Mouse (Mus musculus): ENCODE measurements around the gene Fgfr2.

The Fgfr2 gene

DNA sequence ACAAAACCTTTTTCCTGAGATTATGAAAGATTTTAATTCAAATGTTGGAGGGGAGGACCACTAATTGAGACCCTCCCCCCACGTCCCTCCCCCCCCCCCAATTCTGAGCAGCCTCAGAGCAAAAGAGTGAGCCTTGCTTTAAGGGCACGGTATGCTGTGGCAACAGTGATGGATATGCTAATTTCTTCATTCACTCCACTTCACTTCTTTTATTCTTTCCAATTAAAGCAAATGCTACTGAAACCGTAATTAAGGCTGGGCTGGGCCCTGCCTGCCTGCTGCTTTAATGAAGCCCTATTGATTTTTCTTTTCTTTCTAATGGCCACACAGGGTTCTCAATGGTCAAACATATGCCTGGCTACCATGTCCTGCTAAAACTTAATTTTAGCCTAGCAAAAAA lies 1404.9 kb downstream of the Fgfr2 start:
- DNase-seq (ENCODE audit: low read depth in 2 of 2, low spot score in 2 of 2): no peak

DNA sequence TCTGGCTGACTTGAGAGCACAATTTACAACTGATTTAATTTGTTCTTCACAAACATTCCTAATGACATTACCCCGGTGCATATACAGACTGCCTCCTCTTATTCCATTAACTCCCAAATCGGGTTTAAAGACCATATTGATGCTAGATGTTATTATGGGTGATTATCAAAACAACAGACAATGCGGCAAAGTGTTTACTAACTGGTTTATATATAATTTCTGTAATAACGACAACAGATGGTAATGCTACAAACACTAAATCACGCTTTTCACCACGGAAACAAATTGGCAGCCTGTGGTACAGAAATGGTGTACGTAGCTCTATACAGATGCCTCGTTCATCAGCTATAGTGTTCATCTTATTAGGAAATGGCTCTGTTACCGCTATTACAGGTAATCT lies 1410.1 kb downstream of the Fgfr2 start:
- no peak for DNase-seq (ENCODE audit: low read depth in 2 of 2, low spot score in 2 of 2)

DNA sequence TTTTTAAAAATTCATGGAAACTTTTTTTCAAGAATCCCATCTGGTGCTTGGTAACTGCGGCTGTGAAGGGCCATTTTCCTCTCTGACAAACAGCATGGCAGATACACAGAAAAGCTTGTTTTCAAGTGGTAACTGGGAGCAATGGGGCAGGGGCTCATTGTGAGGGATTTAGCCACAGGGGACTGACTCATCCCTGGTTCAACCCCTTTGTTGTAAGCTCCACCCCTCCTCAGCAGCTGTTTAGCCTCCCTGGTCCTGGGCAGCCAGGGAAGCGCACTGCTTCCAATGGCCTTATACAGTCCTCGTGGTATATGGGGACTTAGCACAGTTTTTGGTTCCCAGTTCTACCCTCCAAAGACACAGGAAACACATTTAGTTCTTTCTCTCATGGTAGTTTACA lies 1426.3 kb downstream of the Fgfr2 start:
- DNase-seq (ENCODE audit: low read depth in 2 of 2, low spot score in 2 of 2): no peak

DNA sequence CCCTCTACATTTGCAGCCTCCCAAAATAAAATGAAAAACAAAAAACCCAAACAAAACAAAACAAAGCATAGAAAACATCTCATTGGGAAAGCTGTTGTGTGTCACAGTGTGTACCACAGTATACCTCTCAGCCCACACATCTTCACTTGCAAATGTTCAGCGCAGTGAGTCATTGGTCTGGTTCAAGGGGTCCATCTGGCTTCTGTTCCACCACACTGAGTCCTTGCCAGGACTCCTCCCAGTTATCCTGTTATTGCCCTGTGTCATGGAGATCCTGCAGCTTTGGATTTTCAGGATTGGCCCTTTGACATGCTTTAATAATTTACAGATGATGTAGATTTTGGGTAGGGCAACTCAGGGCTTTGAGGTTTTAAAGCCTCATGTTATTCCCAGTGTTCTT lies 1435.8 kb downstream of the Fgfr2 start:
- DNase-seq (ENCODE audit: low read depth in 2 of 2, low spot score in 2 of 2): no peak

DNA sequence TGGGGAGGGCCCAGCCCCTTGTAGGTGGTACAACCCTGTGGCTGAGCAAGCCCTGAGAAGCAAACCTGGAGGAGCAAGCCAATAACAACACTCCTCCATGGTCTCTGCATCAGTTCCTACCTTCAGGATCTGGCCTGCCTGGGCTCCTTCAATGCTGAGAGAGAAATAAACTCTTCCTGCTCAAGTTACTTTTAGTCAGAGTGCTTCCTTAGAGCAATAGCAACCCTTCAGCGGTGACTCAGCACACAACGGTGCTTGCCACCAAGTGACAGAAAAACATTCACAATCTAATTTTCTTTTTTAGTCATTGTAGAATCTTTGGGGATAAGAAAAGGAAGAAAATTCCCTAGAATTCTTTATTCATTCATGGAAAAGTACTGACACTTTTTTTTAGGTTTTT lies 1446.0 kb downstream of the Fgfr2 start:
- no peak for DNase-seq (ENCODE audit: low read depth in 2 of 2, low spot score in 2 of 2)

DNA sequence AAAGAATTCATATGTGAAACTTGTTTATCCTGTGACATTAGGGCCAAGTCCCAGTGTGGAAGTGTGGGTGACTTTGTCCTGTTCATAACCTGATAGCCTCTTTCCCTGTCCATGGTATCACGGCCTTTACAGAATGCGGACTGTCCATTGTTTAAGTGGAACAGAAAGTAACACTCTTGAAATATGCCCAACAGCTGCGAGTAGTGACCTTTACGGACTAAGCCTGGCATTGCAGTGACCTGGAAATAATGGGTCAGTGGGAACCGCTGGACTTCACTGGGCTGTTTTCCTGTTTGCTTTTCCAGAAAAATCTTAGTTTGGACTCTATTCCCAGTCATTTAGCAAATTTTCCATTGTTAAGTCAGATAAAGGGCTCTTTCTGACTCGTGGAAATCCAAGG lies 1452.6 kb downstream of the Fgfr2 start:
- DNase-seq (ENCODE audit: low read depth in 2 of 2, low spot score in 2 of 2): no peak

DNA sequence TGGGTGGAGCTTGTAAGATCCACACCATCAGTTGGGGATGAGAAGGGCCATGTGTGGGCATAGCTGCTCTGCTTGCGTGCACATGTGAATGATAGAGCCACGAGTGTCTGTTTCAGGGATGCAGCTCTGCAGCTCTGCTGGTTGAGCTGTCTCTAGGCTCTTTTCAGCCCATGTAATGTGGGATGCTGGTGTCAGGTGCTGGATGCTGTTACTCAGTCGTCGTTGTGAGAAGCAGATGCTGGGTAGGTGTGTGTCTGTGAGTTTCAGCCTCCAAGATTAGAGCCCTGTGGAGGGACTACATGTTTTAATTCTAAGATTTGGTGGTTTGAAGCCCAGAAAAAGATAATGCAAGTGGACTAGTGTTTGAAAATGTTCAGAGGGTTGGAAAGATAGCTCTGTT lies 1453.8 kb downstream of the Fgfr2 start:
- no peak for DNase-seq (ENCODE audit: low read depth in 2 of 2, low spot score in 2 of 2)

DNA sequence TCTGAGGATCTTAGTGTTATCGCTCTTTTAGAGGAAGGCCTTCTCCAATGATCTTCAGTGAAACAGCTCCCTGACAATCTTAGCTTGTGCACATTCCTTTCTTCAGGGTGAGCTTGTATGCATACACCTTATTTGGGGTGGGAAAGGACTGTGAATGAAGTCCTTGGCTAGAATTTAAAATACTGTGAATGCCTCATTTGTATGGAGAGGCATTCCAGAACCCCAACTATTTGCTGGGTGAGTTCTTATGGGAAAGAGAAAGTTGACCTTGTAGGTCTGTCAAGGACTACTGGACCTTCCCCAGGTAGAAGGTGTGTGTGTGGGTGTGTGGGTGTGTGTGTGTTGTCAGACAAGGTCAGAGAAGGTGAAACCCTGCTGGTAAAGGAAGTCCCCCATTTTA lies 1462.4 kb downstream of the Fgfr2 start:
- no peak for DNase-seq (ENCODE audit: low read depth in 2 of 2, low spot score in 2 of 2)

DNA sequence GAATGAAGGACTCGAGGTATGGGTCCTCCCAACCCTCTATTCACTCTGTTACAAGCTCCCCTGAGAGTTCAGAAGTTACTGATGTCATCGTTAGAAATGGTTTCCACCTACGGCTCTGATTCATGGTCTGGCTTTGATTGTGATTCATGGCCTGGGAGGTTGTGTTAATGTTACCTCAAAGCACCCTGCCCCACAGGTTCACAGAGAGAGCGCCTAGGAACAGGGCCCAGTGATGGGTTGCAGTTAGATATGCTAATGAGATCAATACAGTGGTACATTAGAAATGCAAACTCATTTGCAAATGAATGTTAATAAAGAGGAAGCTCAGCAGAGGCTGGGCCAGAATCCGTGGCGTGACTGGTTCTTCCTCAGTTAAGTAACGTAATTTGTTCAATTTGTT lies 1467.1 kb downstream of the Fgfr2 start:
- no peak for DNase-seq (ENCODE audit: low read depth in 2 of 2, low spot score in 2 of 2)

DNA sequence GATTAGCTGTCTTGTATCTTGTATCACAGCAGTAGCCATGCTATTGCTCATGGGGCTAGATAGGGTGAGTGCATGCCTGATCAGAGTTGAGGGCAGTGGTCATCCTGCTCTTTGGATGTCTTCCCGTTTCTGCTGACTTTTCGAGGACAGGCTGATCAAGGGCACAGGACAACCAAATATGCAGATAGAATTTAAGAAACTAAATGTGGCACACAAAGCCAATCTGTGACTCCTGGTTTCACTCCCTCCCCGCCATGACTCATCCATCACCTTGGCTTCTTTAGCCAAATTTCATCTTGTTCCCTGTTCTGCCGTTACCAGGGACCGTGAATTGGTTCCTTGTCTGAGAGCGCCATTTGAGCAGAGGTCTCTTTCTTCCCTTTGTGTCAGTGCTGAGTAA lies 1469.7 kb downstream of the Fgfr2 start:
- DNase-seq (ENCODE audit: low read depth in 2 of 2, low spot score in 2 of 2): no peak

DNA sequence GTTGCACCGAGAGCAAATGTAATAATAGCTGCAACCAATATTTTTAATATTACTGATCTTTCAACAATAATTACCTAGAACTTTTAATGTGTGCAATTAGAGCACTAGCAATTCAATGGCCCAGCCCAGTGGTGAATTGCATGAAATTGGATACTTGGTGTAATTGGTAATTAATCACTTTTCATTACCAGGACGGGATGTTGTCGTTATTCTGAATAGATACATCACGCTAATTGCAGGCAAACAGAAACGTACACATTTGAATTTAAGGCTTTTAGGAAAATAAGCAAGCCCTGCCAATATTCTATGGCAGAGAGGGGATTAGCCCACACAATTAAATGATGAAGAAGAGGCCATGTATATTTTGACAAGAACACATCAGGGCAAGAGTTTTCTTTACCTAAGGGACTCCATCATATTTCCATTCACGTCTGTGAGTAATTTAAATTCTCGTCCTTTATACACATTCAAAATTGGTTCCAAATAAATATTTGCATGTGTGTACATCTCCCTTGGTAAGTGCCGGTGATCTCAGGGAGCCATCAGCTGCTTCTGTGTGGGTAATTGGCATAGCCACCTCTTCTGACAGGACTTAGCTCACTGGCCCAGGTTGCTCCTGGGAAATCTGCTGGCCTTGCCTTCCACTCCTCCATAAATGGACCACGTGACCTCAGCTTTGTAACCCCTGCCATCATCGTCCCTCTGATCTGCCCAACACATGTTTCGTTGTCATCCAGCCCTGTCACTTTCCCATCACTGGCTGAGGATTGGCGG lies 1471.0 kb downstream of the Fgfr2 start:
- DNase-seq (ENCODE audit: low read depth in 2 of 2, low spot score in 2 of 2): no peak

DNA sequence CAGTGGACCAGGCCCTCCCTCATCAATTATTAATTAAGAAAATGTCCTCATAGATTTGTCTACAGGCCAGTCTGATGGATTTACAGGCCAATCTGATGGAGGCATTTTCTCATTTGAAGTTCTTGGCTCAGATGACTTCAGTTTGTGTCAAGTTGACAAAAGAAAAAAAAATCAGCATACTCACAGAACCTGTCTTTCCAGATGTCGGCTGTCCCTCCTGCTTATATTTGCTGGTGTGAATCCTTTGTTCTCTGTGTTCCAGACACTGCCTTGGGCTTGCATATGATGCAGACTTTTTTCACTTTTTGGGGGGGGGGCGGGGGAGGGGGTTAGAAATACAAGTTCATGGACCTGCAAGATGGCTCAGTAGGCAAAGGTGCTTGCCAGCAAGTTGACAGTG lies 1472.9 kb downstream of the Fgfr2 start:
- DNase-seq (ENCODE audit: low read depth in 2 of 2, low spot score in 2 of 2): no peak

DNA sequence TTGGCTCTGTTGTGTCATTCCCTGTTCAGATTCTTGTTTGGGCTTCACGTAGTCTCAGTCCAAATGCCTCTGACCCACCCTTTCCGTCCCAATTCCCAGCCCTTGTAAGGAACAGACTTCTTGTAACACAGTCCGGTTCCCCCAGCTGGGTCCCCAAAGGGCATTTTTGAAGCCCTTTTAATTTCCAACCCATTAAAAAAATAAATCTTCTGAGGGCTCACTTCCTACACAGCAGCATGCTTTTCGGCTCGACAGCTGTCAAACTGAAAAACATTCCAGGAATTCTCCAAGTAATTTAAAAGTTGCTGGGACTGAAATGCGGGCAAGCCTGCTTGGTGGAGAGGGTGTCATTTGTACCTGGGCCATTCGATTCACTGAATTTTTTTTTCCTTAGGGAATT lies 1474.9 kb downstream of the Fgfr2 start:
- DNase-seq (ENCODE audit: low read depth in 2 of 2, low spot score in 2 of 2): no peak

DNA sequence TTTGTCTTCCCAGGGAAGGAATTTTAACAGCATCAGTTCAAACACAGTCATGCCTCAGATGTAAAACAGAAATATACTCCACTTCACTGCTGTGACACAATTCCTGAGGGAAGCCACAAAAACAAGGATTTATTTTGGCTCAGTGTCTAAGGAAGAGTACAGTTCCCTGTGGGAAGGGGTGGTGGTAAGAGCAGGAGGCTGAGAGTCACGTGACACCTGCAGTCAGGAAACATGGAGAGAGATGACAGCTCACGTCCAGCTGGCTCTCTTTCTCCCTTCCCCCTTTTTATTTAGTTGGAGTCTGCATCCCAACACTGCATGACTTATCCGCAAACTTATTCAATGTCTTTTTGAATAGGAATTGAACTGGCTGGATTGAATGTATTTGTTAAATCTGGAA lies 1475.6 kb downstream of the Fgfr2 start:
- no peak for DNase-seq (ENCODE audit: low read depth in 2 of 2, low spot score in 2 of 2)

DNA sequence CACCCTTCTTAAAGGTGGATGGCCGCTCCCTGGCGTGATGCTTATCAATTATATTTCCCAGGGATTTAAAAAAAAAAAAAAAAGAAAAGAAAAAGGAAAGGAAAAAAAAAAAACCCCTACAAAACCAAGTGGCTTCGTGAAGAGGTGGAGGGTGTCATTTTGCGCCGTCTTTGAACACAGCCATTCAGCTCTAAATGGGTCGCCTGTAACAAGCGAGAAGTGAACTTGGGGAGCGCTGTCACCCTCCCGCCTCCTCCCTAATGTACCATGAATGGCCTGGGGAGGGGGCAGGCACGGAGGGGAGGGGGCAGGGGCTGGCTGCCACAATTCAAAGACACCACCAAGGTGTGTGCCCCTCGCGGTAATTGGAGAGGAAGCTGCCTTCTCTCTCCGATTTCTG lies 1478.6 kb downstream of the Fgfr2 start:
- DNase-seq (ENCODE audit: low read depth in 2 of 2, low spot score in 2 of 2): no peak

DNA sequence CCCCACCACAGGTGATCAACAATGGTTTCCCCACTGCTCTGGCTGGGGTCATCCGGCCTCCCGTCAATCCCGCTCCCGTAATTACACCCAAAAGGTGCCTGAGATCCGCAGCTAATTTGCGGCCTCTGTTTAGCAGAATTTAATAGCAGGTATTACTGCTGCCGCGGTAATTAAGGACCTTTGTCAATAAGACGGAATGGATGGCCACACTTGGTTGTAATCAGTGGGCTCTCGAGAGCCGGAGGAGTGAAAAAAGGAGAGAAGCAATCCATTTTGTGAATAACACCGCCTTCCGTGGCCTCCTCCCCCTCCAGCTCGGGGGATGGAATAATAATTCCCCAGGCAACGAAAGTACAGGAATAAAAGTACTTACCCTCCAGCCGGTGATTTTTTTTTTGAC lies 1479.1 kb downstream of the Fgfr2 start:
- DNase-seq (ENCODE audit: low read depth in 2 of 2, low spot score in 2 of 2): no peak

DNA sequence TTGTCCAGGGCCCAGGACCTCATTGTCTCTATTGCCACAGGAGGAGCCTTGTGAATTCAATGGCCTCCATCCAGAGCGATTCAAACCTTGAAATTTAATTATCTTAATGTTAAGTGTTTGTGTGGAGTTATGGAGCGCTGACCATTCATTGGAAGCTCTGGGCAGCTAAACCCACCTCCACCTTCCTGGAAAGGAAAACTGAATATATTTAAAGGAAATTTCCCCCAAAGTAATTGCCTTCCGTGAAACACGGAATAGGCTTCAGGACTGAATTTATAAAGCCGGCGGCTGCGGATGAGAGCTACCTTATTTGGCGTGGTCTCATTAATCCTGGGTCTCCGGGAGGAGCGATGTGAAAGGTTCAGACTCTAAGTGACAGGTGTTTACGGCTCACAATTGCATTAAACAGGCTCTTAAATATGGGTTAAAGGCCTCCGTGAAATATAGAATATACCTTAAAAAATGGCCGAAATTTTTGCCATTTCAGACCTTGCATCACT lies 1479.8 kb downstream of the Fgfr2 start:
- DNase-seq (ENCODE audit: low read depth in 2 of 2, low spot score in 2 of 2): no peak

DNA sequence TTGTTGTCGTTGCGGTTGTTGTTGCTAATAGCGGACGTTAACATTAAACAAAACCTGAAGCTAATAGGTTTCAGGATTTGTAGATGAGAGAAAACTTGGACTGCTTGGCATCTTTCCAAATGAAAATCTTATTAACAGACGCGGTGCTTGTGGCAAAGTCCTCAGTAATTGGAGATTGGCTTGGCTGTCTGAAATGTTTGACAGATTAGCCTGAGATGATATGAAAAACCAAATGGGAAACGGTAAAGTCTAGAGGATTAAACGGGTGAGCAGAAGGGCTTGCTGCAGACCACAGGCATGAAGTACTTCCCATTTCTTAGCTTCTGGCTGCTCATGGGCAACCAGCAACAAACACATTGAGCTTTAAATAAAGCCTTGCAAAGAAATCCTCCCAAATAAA lies 1493.6 kb downstream of the Fgfr2 start:
- no peak for DNase-seq (ENCODE audit: low read depth in 2 of 2, low spot score in 2 of 2)

DNA sequence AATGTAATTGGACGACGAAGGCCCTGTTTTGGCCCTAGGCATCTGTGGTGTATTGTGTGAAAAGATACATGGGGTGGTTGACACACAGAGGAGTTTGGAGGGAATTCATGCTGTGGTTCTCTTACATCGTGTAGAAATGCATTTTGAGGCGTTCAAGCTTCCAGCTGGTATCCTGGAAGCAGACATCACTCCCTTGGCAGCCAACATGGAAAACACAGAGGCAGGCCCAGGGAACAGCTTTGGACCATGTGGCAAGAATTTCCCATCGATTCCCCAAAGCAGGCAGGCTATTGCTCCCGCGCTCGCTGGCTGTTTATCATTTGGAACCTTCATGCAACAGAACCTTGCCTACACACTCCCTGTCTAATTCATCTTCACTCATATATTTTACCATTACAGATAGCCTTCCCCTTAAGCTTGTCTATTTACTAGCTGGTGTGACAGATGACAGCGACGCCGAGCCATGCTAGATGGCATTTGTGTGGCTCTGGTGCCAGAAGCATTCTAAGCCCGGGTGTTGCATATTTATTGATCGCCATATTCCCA lies 1494.2 kb downstream of the Fgfr2 start:
- no peak for DNase-seq (ENCODE audit: low read depth in 2 of 2, low spot score in 2 of 2)

DNA sequence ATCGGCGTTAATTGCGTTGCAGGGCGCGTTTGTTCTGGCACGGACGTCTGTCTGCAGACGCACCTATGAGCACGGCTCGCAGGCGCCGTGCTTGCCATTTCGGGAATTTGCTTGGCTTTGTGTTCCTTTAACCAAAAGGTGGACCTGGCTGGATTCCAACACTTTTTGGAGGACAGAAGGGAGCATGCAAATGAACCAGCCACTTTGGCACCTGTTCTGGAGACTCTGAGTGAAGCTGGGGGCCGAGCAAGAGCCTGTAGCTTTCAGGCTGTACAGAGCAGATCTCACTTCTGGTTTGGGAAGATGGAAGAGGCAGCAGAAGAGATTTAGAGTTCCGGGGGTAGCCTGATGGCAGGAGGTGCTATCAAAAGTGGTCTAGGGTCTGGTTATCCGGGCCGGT lies 1494.8 kb downstream of the Fgfr2 start:
- DNase-seq (ENCODE audit: low read depth in 2 of 2, low spot score in 2 of 2): no peak

DNA sequence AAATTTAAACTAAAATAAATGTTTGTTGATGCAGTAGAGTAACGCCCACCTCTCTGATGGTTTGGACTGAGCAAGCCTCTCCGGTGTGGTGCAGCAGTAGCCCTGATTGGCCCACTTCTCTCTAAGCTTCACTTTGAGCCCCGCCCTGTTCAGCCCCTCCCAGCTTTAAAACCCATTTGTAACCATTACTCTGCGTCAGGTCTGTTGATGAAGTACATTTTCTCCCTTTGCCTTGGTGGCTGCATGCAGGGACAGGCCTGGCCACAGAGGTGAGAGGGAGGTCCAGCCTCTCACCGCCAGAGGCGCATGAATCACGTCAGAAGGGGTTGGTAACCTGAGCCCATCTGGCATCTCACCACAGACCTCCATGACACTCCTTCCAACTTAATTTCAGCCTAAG lies 1513.5 kb downstream of the Fgfr2 start:
- DNase-seq (ENCODE audit: low read depth in 2 of 2, low spot score in 2 of 2): no peak

DNA sequence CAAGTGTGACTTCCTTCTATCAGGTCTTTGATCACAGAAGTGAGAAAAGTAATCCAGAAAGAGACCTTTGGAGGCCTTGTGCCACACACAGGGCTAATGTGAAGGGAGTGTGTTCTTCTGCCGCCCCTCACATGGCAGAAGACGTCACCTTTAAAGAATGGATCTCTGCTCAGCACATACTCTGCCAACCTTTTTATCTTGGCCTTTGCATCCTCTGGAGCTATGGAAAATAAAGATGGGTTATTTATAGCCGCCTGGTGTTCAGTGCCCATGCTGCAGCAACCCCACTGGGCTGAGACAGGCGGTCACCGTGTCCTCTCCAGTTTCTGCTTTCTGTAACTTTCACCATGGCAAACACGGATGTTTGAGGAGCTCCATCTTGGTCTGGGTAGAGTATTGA lies 1515.1 kb downstream of the Fgfr2 start:
- DNase-seq (ENCODE audit: low read depth in 2 of 2, low spot score in 2 of 2): no peak

DNA sequence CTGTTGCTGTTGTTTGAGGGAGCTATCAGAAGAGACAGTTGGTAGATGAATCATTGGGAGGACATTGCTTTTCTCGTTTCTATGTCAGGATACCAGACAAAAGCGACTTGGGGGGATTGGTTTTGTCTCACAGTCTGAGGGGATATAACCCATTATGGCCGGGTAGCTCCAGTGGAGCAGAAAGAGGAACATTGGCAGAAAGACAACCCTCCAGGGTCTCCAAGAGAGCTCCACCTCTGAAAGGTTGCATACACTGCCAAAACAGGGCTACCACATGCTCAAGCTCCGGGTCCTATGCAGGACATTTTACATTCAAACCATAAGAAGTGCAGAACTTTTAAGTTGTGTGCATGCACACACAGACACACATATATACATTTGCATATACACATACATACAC lies 1517.7 kb downstream of the Fgfr2 start:
- no peak for DNase-seq (ENCODE audit: low read depth in 2 of 2, low spot score in 2 of 2)
